Mouse (Mus musculus) forebrain, postnatal 0 days (tissue): ENCODE measurements at regions not wholly inside any gene's neighbourhood (a gene's known extent, or its start where the extent isn't known, plus 50 kb on each side); places are given as distances from the start of the nearest gene placed in this dataset.

Experiments
- ATAC-seq: fragments of 200-750 bp; cut with Nextera tagmentation; 2 replicates; pipeline ENCODE4 v1.8.0; 2017; ENCODE audit warnings: mild to moderate bottlenecking, moderate library complexity
- DNase-seq: peaks from one replicate; pipeline ENCODE4 v3.0.0-alpha.2; 2015
- H3K27ac ChIP-seq: fragments of 300-500 bp; sonication (generic); 2 replicates; pipeline ENCODE4 v1.5.1; 2014; ENCODE audit warnings: low read depth, mild to moderate bottlenecking, antibody characterized with exemption, low read length, moderate library complexity, mixed read lengths
- H3K27me3 ChIP-seq: fragments of 300-500 bp; sonication (generic); 2 replicates; pipeline ENCODE4 v1.6.1; 2014; ENCODE audit warnings: mild to moderate bottlenecking, low read length, mixed read lengths; ENCODE audit not compliant: insufficient read depth
- H3K36me3 ChIP-seq: fragments of 300-500 bp; sonication (generic); 2 replicates; pipeline ENCODE4 v1.6.1; 2014; ENCODE audit warnings: mild to moderate bottlenecking, moderate library complexity; ENCODE audit not compliant: insufficient read depth
- H3K4me1 ChIP-seq: fragments of 300-500 bp; sonication (generic); 2 replicates; pipeline ENCODE4 v1.6.1; 2014; ENCODE audit warnings: antibody characterized with exemption; ENCODE audit not compliant: insufficient read depth
- H3K4me2 ChIP-seq: fragments of 300-500 bp; sonication (generic); 2 replicates; pipeline ENCODE4 v1.6.1; 2014; ENCODE audit warnings: low read depth, mild to moderate bottlenecking, moderate library complexity
- H3K4me3 ChIP-seq: fragments of 300-500 bp; sonication (generic); 2 replicates; pipeline ENCODE4 v1.5.1; 2014; ENCODE audit warnings: low read depth, low read length, mixed read lengths
- H3K9ac ChIP-seq: fragments of 300-500 bp; sonication (generic); 2 replicates; pipeline ENCODE4 v1.6.1; 2014; ENCODE audit warnings: mild to moderate bottlenecking
- H3K9me3 ChIP-seq: fragments of 300-500 bp; sonication (generic); 2 replicates; pipeline ENCODE4 v1.6.1; 2016; ENCODE audit warnings: low read length
- CTCF ChIP-seq: sonication (generic); IDR thresholded peaks from 2 replicates; pipeline ENCODE4 v1.5.1; 2016; ENCODE audit warnings: antibody characterized with exemption, control low read depth, low read depth
- WGBS: fragments of 180-500 bp; shearing (Covaris S2); extraction: QIAGEN DNeasy Blood & Tissue Kit; methylation state at CpG from one replicate; pipeline ENCODE4 v1.1.7; 2014; 5-methylcytosine and 5-hydroxymethylcytosine counted together

- H3K4me3 ChIP-seq = no peak overlapping the region
- no peaks in the 10 kb centered on the region for H3K4me1 ChIP-seq
- no peak overlapping the region for H3K27ac ChIP-seq
- TF ChIP-seq CTCF = no peak
- H3K9me3 ChIP-seq = no peaks in the 10 kb centered on the region
- H3K27me3 ChIP-seq = no peaks in the 10 kb centered on the region; the same call in 1 of the 2 replicates
- no peak for DNase-seq
- no peak for ATAC-seq
- no peak overlapping the region for H3K9ac ChIP-seq
- H3K4me2 ChIP-seq = no peak overlapping the region
- no peaks in the 10 kb centered on the region for H3K36me3 ChIP-seq
- 60% methylated on average over 7 of the region's 7 CpGs for WGBS
Measured at GRCm38 (mm10) chr8:48980755-48981154, 137.0 kb upstream of the Tenm3 start.

GRCm38 (mm10) chr8:48970655-48971054, 126.9 kb upstream of the Tenm3 start:
- DNase-seq (no peak), ATAC-seq (no peak)
- no peak overlapping the region for H3K27ac ChIP-seq
- H3K9me3 ChIP-seq = no peaks in the 10 kb centered on the region
- WGBS = 21% methylated on average over 5 of the region's 5 CpGs
- TF ChIP-seq CTCF = no peak
- H3K4me1 ChIP-seq = no peaks in the 10 kb centered on the region
- H3K4me3 ChIP-seq = no peak overlapping the region
- H3K36me3 ChIP-seq = no peaks in the 10 kb centered on the region
- peaks cover 4% of the 10 kb centered on the region; the same call in 1 of the 2 replicates for H3K27me3 ChIP-seq
- H3K4me2 ChIP-seq = no peak overlapping the region
- no peak overlapping the region for H3K9ac ChIP-seq

DNA sequence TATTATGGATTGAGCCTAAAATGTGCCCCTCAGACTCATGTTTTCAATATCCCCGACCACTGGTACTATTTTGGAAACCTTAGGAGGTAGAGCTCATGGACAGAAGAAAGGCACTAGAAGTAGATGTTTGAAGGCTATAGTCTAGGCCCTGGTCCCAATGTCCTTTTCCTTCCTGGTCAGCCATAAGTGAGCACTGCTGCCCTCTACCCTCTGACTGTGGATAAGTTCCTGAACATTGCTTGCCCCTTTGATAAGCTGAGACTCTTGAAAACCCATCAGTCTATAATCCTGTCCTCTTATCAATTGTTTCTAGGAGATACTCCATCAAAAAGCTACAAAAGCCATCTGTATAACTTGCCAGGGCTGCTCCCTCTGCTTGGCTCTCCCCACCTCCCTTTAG, 121.2 kb upstream of the Tenm3 start:
- no peak for ATAC-seq
- no peak overlapping the region for H3K4me2 ChIP-seq
- 0 out of 2 replicates have a peak, but pooled peaks cover 4% of the 10 kb centered on the region for H3K27me3 ChIP-seq
- no peak for TF ChIP-seq CTCF
- H3K9ac ChIP-seq = no peak overlapping the region
- WGBS = 83% methylated on average over 1 of the region's 1 CpGs
- H3K27ac ChIP-seq = no peak overlapping the region
- no peak for DNase-seq
- no peak overlapping the region for H3K4me3 ChIP-seq
- no peaks in the 10 kb centered on the region for H3K36me3 ChIP-seq
- H3K4me1 ChIP-seq = no peaks in the 10 kb centered on the region
- H3K9me3 ChIP-seq = no peaks in the 10 kb centered on the region

DNA sequence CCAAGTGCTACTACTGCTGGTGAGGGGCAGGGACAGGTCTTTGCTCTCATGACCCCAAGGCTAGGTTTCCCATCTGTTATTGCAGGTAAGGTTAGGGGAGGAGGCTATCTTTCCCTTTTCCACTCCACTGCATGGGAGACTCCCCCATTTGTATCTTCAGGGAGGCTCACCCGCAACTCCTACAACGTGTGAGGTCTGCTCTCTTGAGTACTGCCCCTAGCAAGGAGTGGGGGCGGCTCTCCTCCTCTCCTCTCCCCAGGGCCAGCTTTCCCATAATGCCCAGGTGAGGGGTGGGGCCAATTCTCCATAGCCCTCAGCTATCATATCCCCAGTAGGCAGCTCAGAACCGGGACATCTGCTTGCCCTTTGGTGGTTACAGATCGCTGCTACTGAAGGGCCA, 113.9 kb upstream of the Tenm3 start:
- Histone ChIP-seq H3K4me1 (no peaks in the 10 kb centered on the region), H3K9ac (no peak overlapping the region), H3K9me3 (no peaks in the 10 kb centered on the region), H3K27ac (no peak overlapping the region), H3K4me3 (no peak overlapping the region), H3K4me2 (no peak overlapping the region), H3K36me3 (no peaks in the 10 kb centered on the region), H3K27me3 (no peaks in the 10 kb centered on the region)
- no peak for DNase-seq
- WGBS = 89% methylated on average over 5 of the region's 5 CpGs
- ATAC-seq = no peak; the same call in 1 of the 2 replicates
- TF ChIP-seq CTCF = no peak

DNA sequence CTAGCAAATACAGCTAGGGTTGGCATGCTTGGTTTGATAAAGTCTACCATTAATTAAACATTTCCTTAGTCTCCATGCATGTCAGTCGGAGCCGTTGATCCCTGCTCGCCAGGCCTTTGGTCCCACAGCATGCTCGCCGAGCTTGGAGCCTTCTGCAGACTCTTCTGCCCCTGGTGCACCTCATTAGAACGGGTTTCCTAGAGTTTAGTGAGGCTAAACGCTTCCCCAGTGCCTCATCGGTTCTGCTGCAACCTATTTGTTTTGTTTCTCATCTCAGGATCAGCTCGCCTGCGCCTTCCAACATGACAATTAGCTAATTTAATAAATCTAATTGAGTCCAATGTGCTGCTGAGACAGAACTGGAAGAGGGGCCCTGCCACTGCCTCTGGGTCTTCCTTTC, 107.7 kb upstream of the Tenm3 start:
- no peaks in the 10 kb centered on the region for H3K9me3 ChIP-seq
- H3K27ac ChIP-seq = no peak overlapping the region
- ATAC-seq (no peak), DNase-seq (no peak)
- H3K4me1 ChIP-seq = no peaks in the 10 kb centered on the region
- no peak for TF ChIP-seq CTCF
- H3K4me3 ChIP-seq = no peak overlapping the region
- 77% methylated on average over 10 of the region's 10 CpGs for WGBS
- no peaks in the 10 kb centered on the region for H3K36me3 ChIP-seq
- no peaks in the 10 kb centered on the region for H3K27me3 ChIP-seq
- no peak overlapping the region for H3K9ac ChIP-seq
- H3K4me2 ChIP-seq = no peak overlapping the region

DNA sequence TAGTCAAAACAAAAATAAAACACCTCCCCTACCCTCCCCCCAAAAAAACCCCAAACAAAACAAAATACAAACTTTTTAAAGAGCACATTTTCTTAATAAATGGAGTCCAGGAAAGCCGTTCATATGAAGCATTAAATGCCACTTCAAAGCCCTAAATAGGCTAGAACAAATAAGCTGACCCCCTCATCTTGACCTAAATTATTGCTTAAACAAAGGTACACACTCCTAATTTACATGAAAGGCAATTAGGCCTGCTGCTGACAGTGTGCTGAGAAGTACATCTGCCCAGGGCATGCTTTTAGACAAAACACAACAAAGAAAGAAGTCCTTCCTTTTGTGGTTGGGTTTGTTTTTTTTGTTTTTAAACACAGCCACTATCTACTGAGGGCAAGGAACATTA, 100.4 kb upstream of the Tenm3 start:
- Histone ChIP-seq H3K27me3 (no peaks in the 10 kb centered on the region), H3K9me3 (no peaks in the 10 kb centered on the region), H3K4me2 (no peak overlapping the region), H3K4me3 (no peak overlapping the region), H3K9ac (no peak overlapping the region), H3K4me1 (no peaks in the 10 kb centered on the region), H3K27ac (no peak overlapping the region), H3K36me3 (no peaks in the 10 kb centered on the region)
- DNase-seq = no peak
- ATAC-seq = no peak
- WGBS = 27% methylated on average over 1 of the region's 1 CpGs
- no peak for TF ChIP-seq CTCF

DNA sequence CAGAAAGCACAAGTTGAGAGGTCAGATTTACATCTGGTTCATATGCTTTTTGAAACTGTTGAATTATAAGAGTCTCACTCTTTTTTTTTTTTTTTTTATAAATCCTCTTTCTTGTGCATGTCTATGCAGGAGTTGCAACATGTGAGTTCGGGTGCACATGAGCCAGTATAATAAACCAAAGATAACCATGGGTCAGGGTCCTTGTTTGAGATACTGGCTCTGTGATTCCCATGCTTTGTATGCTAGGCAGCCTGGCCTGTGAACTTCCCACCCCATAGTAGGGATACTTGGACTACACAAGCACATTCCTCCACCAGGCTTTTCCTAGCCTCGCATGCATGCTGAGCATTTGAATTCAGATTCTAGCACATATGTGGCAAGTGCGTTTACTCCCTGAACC, 93.4 kb upstream of the Tenm3 start:
- no peak overlapping the region for H3K27ac ChIP-seq
- H3K36me3 ChIP-seq = no peaks in the 10 kb centered on the region
- no peaks in the 10 kb centered on the region for H3K27me3 ChIP-seq
- no peaks in the 10 kb centered on the region for H3K9me3 ChIP-seq
- TF ChIP-seq CTCF = no peak
- 87% methylated on average over 3 of the region's 3 CpGs for WGBS
- DNase-seq (no peak), ATAC-seq (no peak)
- H3K4me3 ChIP-seq = no peak overlapping the region
- H3K4me2 ChIP-seq = no peak overlapping the region
- H3K9ac ChIP-seq = no peak overlapping the region
- no peaks in the 10 kb centered on the region for H3K4me1 ChIP-seq

GRCm38 (mm10) chr8:48927135-48927534, 83.4 kb upstream of the Tenm3 start:
- H3K27ac ChIP-seq = no peak overlapping the region
- H3K4me3 ChIP-seq = no peak overlapping the region
- DNase-seq (no peak), ATAC-seq (no peak)
- no peaks in the 10 kb centered on the region for H3K27me3 ChIP-seq
- H3K9me3 ChIP-seq = no peaks in the 10 kb centered on the region
- WGBS = 84% methylated on average over 11 of the region's 11 CpGs
- H3K9ac ChIP-seq = no peak overlapping the region
- no peak overlapping the region for H3K4me2 ChIP-seq
- no peak for TF ChIP-seq CTCF
- no peaks in the 10 kb centered on the region for H3K36me3 ChIP-seq
- no peaks in the 10 kb centered on the region for H3K4me1 ChIP-seq
